In genomic region chr7:45297563-45297962, GRCm38 (mm10) we compare ENCODE assay signal across 28 mouse cellular contexts. TPM values are rescaled to one million over a fixed set of nuclear protein-coding genes. Genes with fewer than 3 reads are reported as not detected.
A peak's percentile ranks its signal among the peaks of the same experiment; 100 is the strongest.
DNase-seq lines count a peak whose midpoint lies in the region; ATAC-seq and TF ChIP-seq lines count a peak whose summit lies in the region.
"Had no signal": no experiment of that assay in that cellular context is flagged by ENCODE, and none has a peak within 500 bp of the region (broad histone marks: within the 10 kb centered on the region; RNA-seq: fewer than 3 reads in every experiment).

No protein-coding gene starts in this region.

- ATAC-seq in liver, postnatal 0 days, result no peak
- ATAC-seq in stomach, embryonic 15.5 days (ENCODE audit: insufficient read depth, low FRiP score, low read depth), result 0 out of 2 replicates have a peak, but pooled peaks have one; percentile 23
- ATAC-seq: forebrain, embryonic 16.5 days; hindbrain, postnatal 0 days; intestine, embryonic 15.5 days; Patski had no signal

- WGBS in liver, adult 2 months, result 73% methylated on average over 3 of the region's 3 CpGs
- WGBS in liver, postnatal 0 days (ENCODE audit: insufficient replicate concordance), result 65% methylated on average over 3 of the region's 3 CpGs
- 65% methylated on average over 3 of the region's 3 CpGs for WGBS in stomach, embryonic 15.5 days

- no peak overlapping the region for H3K9ac ChIP-seq in liver, adult 2 months (ENCODE audit: low read depth, low read length)
- H3K9ac ChIP-seq in liver, postnatal 0 days (replicated peaks), result no peak overlapping the region
- H3K9ac ChIP-seq in stomach, embryonic 15.5 days, result no peak overlapping the region
- H3K9ac ChIP-seq: embryonic facial prominence, embryonic 12.5 days; forebrain, embryonic 12.5 days; hindbrain, embryonic 13.5 days; intestine, embryonic 15.5 days had no signal

- peaks cover 1% of the 10 kb centered on the region; the same call in 1 of the 2 replicates for H3K4me1 ChIP-seq in liver, adult 2 months (ENCODE audit: control insufficient read depth, insufficient read depth, low read length)
- 0 out of 2 replicates have a peak, but pooled peaks cover 2% of the 10 kb centered on the region for H3K4me1 ChIP-seq in liver, postnatal 0 days (ENCODE audit: insufficient read depth)
- 0 out of 2 replicates have a peak, but pooled peaks cover 7% of the 10 kb centered on the region for H3K4me1 ChIP-seq in stomach, embryonic 15.5 days
- H3K4me1 ChIP-seq: embryonic facial prominence, embryonic 12.5 days; heart, embryonic 10.5 days had no signal

- no peak for TF ChIP-seq CTCF in liver, adult 2 months (IDR thresholded peaks at IDR 0.05; ENCODE audit: low read depth, low read length)
- TF ChIP-seq CTCF in liver, postnatal 0 days (IDR thresholded peaks at IDR 0.05; ENCODE audit: low read depth), result no peak

- no peak for TF ChIP-seq POLR2A in liver, adult 2 months (IDR thresholded peaks at IDR 0.05; ENCODE audit: extremely low read depth, insufficient read depth, low read length)

- peak; percentile 25 for DNase-seq in adrenal gland, postnatal 10 days
- no peak for DNase-seq in adrenal gland, postnatal 25 days
- DNase-seq in liver, adult 2 months (ENCODE audit: extremely low read depth, low read depth, low spot score), result peak; percentile 69
- DNase-seq in liver, postnatal 0 days, result no peak
- no peak for DNase-seq in layer of hippocampus, postnatal 10 days (ENCODE audit: low spot score in 2 of 2)
- no peak for DNase-seq in ovary, postnatal 36 days (ENCODE audit: low spot score)
- DNase-seq: cerebellum, adult 11-12 months; cerebellum, adult 9-10 months; cerebellum, postnatal 25 days; heart, adult 18-20 months; heart, postnatal 10 days; heart, postnatal 4 days; kidney, adult 18-20 months had no signal

- no peaks in the 10 kb centered on the region for H3K36me3 ChIP-seq in liver, adult 2 months (ENCODE audit: control insufficient read depth, insufficient read depth, low read length)
- H3K36me3 ChIP-seq in liver, postnatal 0 days (replicated peaks; ENCODE audit: insufficient read depth, low read length), result no peaks in the 10 kb centered on the region
- H3K36me3 ChIP-seq in stomach, embryonic 15.5 days, result no peaks in the 10 kb centered on the region
- H3K36me3 ChIP-seq: embryonic facial prominence, embryonic 12.5 days; forebrain, embryonic 12.5 days; heart, embryonic 10.5 days; hindbrain, embryonic 13.5 days; intestine, embryonic 15.5 days had no signal

- H3K79me2 ChIP-seq in liver, adult 2 months (ENCODE audit: control insufficient read depth, insufficient read depth, low read length), result no peaks in the 10 kb centered on the region

- no peaks in the 10 kb centered on the region for H3K9me3 ChIP-seq in liver, postnatal 0 days (ENCODE audit: low read length)
- no peaks in the 10 kb centered on the region for H3K9me3 ChIP-seq in stomach, embryonic 15.5 days
- H3K9me3 ChIP-seq: embryonic facial prominence, embryonic 12.5 days; forebrain, embryonic 12.5 days; heart, embryonic 10.5 days; hindbrain, embryonic 13.5 days; intestine, embryonic 15.5 days had no signal

- no peak for TF ChIP-seq EP300 in liver, postnatal 0 days (IDR thresholded peaks at IDR 0.05; ENCODE audit: low read depth)

- no peak overlapping the region for H3K4me3 ChIP-seq in liver, adult 2 months (ENCODE audit: insufficient read depth, low read depth, low read length)
- H3K4me3 ChIP-seq in liver, postnatal 0 days (ENCODE audit: low read depth, low read length), result no peak overlapping the region
- H3K4me3 ChIP-seq in stomach, embryonic 15.5 days (replicated peaks), result no peak overlapping the region
- H3K4me3 ChIP-seq: embryonic facial prominence, embryonic 12.5 days; forebrain, embryonic 12.5 days; heart, embryonic 10.5 days; hindbrain, embryonic 13.5 days; intestine, embryonic 15.5 days had no signal

- H3K27ac ChIP-seq in liver, adult 2 months (replicated peaks; ENCODE audit: insufficient read depth, low read depth, low read length), result no peak overlapping the region
- no peak overlapping the region for H3K27ac ChIP-seq in liver, postnatal 0 days (ENCODE audit: low read depth)
- H3K27ac ChIP-seq in stomach, embryonic 15.5 days, result no peak overlapping the region
- H3K27ac ChIP-seq: embryonic facial prominence, embryonic 12.5 days; forebrain, embryonic 12.5 days; heart, embryonic 10.5 days; hindbrain, embryonic 13.5 days; hindbrain, postnatal 0 days; intestine, embryonic 15.5 days had no signal

- H3K27me3 ChIP-seq in liver, adult 2 months (ENCODE audit: control insufficient read depth, insufficient read depth, low read length), result no peaks in the 10 kb centered on the region
- H3K27me3 ChIP-seq in liver, postnatal 0 days (ENCODE audit: insufficient read depth, low read length), result 0 out of 2 replicates have a peak, but pooled peaks cover 3% of the 10 kb centered on the region
- no peaks in the 10 kb centered on the region for H3K27me3 ChIP-seq in stomach, embryonic 15.5 days (replicated peaks)

- H3K4me2 ChIP-seq in liver, postnatal 0 days (ENCODE audit: low read depth, low read length), result no peak overlapping the region
- no peak overlapping the region for H3K4me2 ChIP-seq in stomach, embryonic 15.5 days
- H3K4me2 ChIP-seq: embryonic facial prominence, embryonic 12.5 days; forebrain, embryonic 12.5 days; hindbrain, embryonic 13.5 days; intestine, embryonic 15.5 days had no signal

RNA-seq across cellular contexts. Expression of gene Slc6a21, which starts 20.2 kb away (rescaled TPM):
- total RNA-seq in adrenal gland, postnatal 10 days (2021), result under 1 TPM in 1 of 2 experiments, not detected in 1; 0.42 TPM
- not detected in 2 replicates for total RNA-seq in adrenal gland, postnatal 25 days (2021)
- total RNA-seq in liver, adult 2 months (2014; rRNA removed), result not detected in 2 replicates
- polyA plus RNA-seq in liver, adult 2 months (2012; rRNA removed), result 0.12 and 0.18 TPM in 2 replicates
- polyA plus RNA-seq in liver, postnatal 0 days (2015; fragmentation: Nextera tagmentation; extraction: Ambion mirVana), result 0.32 and 0.43 TPM in 2 replicates
- not detected in 2 replicates for polyA plus RNA-seq in stomach, embryonic 15.5 days (2015; fragmentation: Nextera tagmentation; extraction: Ambion mirVana)
- not detected for total RNA-seq in layer of hippocampus, postnatal 10 days (2021)
- total RNA-seq: adrenal gland, postnatal 4 days; gastrocnemius, adult 8-10 months; gastrocnemius, postnatal 4 days; heart, adult 18-20 months; heart, postnatal 10 days; heart, postnatal 4 days; hindbrain, postnatal 0 days had no signal
- polyA plus RNA-seq: C2C12; embryonic facial prominence, embryonic 12.5 days; forebrain, embryonic 12.5 days; forebrain, embryonic 16.5 days; heart, embryonic 10.5 days; heart, embryonic 14.5 days; hindbrain, embryonic 13.5 days; hindbrain, postnatal 0 days; intestine, embryonic 15.5 days; Patski had no signal

RNA-seq across cellular contexts. Expression of gene Trpm4, which starts 36.0 kb away (rescaled TPM):
- 10 to 100 TPM; 15.9 to 26.8 TPM for total RNA-seq in adrenal gland, postnatal 10 days (2021)
- 9.3 and 14.2 TPM in 2 replicates for total RNA-seq in adrenal gland, postnatal 25 days (2021)
- total RNA-seq in liver, adult 2 months (2014; rRNA removed), result 1.2 TPM in 2 replicates
- polyA plus RNA-seq in liver, adult 2 months (2012; rRNA removed), result 1.2 and 1.5 TPM in 2 replicates
- polyA plus RNA-seq in liver, postnatal 0 days (2015; fragmentation: Nextera tagmentation; extraction: Ambion mirVana), result 6.9 and 7.0 TPM in 2 replicates
- polyA plus RNA-seq in stomach, embryonic 15.5 days (2015; fragmentation: Nextera tagmentation; extraction: Ambion mirVana), result 23.9 and 26.9 TPM in 2 replicates
- 10 to 100 TPM; 19.6 to 20.9 TPM for total RNA-seq in layer of hippocampus, postnatal 10 days (2021)

RNA-seq across cellular contexts. Expression of gene Hrc, which starts 37.5 kb away (rescaled TPM):
- 10 to 100 TPM; 10.7 to 47.8 TPM for total RNA-seq in adrenal gland, postnatal 10 days (2021)
- 0.18 TPM in 1 of 2 replicates, not detected in the other for total RNA-seq in adrenal gland, postnatal 25 days (2021)
- total RNA-seq in liver, adult 2 months (2014; rRNA removed), result 0.28 TPM in 1 of 2 replicates, not detected in the other
- polyA plus RNA-seq in liver, adult 2 months (2012; rRNA removed), result not detected in 2 replicates
- polyA plus RNA-seq in liver, postnatal 0 days (2015; fragmentation: Nextera tagmentation; extraction: Ambion mirVana), result 0.05 and 0.31 TPM in 2 replicates
- polyA plus RNA-seq in stomach, embryonic 15.5 days (2015; fragmentation: Nextera tagmentation; extraction: Ambion mirVana), result 1.4 and 1.5 TPM in 2 replicates
- under 1 TPM; 0.85 to 0.96 TPM for total RNA-seq in layer of hippocampus, postnatal 10 days (2021)
- polyA plus RNA-seq: forebrain, embryonic 16.5 days had no signal

RNA-seq across cellular contexts. Expression of gene Slc6a16, which starts 56.7 kb away (rescaled TPM):
- total RNA-seq in adrenal gland, postnatal 10 days (2021), result under 1 TPM in 1 of 2 experiments, not detected in 1; 0.12 TPM
- total RNA-seq in adrenal gland, postnatal 25 days (2021), result not detected in 2 replicates
- total RNA-seq in liver, adult 2 months (2014; rRNA removed), result 0.20 and 0.37 TPM in 2 replicates
- 0.86 and 1.9 TPM in 2 replicates for polyA plus RNA-seq in liver, adult 2 months (2012; rRNA removed)
- 0.46 and 0.49 TPM in 2 replicates for polyA plus RNA-seq in liver, postnatal 0 days (2015; fragmentation: Nextera tagmentation; extraction: Ambion mirVana)
- not detected in 2 replicates for polyA plus RNA-seq in stomach, embryonic 15.5 days (2015; fragmentation: Nextera tagmentation; extraction: Ambion mirVana)
- total RNA-seq in layer of hippocampus, postnatal 10 days (2021), result 1 to 10 TPM; 1.0 to 1.2 TPM
- total RNA-seq: adrenal gland, adult 18-20 months; gastrocnemius, adult 8-10 months; gastrocnemius, postnatal 4 days; heart, adult 18-20 months; heart, postnatal 10 days had no signal
- polyA plus RNA-seq: C2C12; intestine, embryonic 15.5 days; Patski had no signal

RNA-seq across cellular contexts. Expression of gene Cd37, which starts 58.6 kb away (rescaled TPM):
- total RNA-seq in adrenal gland, postnatal 10 days (2021), result 10 to 100 TPM; 13.9 to 17.6 TPM
- 2.7 TPM in 2 replicates for total RNA-seq in adrenal gland, postnatal 25 days (2021)
- total RNA-seq in liver, adult 2 months (2014; rRNA removed), result 1.4 and 1.5 TPM in 2 replicates
- 4.5 and 11.5 TPM in 2 replicates for polyA plus RNA-seq in liver, adult 2 months (2012; rRNA removed)
- polyA plus RNA-seq in liver, postnatal 0 days (2015; fragmentation: Nextera tagmentation; extraction: Ambion mirVana), result 29.8 and 31.8 TPM in 2 replicates
- polyA plus RNA-seq in stomach, embryonic 15.5 days (2015; fragmentation: Nextera tagmentation; extraction: Ambion mirVana), result 4.2 and 7.1 TPM in 2 replicates
- 1 to 10 TPM; 4.6 to 5.0 TPM for total RNA-seq in layer of hippocampus, postnatal 10 days (2021)

Comparison
In these comparisons a context has a peak if more than half of its experiments do, and no peak if none do; other contexts are left out.
1. DNase-seq: peak in adrenal gland, postnatal 10 days (single experiment) and liver, adult 2 months (single experiment); none in adrenal gland, postnatal 25 days (single experiment), liver, postnatal 0 days (single experiment), layer of hippocampus, postnatal 10 days (0 of 2) and ovary, postnatal 36 days (single experiment).